Mouse (Mus musculus) retina, adult 2 months (tissue): ENCODE data around the gene Jun.
A peak's percentile ranks its signal among the peaks of the same experiment; 100 is the strongest.

Source experiments
- DNase-seq: peaks from one replicate; pipeline ENCODE4 v3.0.0-alpha.2; 2012; ENCODE audit warnings: low read depth, low spot score

Gene Jun

DNA sequence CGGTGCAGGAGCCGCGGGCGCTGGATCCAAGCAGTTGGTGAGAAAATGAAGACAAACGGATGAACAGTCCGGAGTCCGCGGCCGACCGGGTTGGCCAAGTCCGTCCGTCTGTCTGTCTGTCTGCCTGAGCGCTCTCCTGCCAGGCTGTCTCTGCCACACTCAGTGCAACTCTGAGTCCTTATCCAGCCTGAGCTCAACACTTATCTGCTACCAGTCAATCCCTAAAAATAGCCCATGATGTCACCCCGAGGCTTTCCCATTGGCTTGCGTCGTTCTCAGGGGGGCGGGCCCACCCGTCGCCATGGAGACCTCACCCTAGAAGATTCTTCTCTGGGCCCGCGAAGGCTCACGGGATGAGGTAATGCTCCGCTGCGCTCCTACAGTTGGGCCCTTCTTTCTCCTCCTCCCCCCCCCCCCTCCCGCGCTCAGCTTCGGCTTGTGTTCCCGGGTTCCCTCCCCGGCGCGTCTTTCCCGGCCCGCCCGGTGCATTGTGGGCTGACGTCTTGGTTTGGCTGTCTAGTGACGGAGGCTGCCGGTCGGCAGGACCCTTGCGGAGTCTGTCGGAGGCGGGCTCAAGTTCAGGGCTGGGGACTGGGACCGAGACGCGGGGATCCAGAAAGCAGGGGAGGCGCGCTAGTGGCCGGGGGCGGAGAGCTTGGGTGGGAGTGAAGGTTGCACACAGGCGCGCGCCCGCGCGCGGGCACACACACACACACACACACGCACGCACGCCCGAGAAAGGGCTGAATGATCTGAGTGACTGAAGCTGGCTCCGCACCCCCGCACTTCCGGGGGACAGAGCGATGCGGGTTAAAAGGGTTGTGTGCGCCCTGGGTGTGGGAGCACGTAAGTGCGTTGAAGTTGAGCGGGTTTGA, at the start of gene Jun:
Gene Jun (minus strand): TSS at position 198 of the 875 bp plus-strand sequence.
- DNase-seq: peak; percentile 100

DNA sequence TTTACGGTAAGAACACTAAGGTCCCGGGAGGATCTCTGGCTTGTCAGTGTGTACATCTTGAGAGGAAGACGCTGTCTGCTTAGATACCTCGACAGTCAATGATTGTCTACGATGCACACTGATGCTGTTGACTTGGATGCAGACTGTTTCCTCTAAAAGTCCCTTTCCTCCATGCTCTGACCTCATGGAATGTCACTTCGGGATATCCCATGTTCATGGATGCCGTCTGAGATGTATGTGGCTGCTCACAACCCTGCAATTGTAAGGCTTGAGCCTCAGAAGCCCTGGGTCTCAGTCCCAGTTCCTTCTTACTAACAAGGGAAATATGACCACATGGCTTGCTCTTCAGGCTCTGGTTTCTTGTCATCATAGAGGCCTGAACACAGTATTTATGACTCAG, 49.7 kb upstream of the Jun start:
- no peak for DNase-seq

DNA sequence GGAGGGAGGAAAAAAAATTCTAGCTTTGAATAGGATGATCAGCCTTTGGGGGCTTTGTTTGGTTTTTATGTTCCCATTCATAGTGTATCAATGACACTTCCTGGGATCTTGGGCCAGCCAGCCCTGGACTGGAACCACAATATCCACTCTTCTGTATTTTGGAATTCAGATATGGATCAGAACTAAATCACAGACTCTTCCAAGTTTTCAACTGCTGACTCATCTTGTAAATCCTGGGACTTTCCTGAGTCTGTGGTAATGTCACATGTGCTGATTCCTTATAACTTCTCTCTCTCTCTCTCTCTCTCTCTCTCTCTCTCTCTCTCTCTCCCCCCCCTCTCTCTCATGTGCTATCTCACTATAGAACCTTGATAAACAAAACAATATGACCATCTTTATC, 48.7 kb upstream of the Jun start:
- DNase-seq: no peak

DNA sequence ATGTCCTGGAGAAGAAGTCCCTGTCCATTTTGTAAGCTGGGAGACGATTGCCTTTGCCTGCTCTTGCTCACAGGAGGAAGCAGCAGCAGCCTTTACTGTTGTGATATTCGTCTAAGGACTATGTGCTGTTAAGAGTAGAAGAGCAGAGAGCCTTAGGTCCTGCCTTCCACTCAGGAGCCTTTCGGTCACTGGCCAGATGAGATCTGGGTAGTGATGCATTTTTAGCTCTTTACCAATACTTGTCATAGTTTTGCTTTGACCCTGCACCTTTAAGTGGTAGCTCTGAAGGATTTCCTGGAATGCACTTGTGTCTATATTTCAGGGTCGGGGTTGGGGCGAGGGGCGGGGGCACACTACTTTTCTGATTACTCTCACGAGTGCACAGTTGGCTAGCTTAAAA, 47.4 kb upstream of the Jun start:
- no peak for DNase-seq

DNA sequence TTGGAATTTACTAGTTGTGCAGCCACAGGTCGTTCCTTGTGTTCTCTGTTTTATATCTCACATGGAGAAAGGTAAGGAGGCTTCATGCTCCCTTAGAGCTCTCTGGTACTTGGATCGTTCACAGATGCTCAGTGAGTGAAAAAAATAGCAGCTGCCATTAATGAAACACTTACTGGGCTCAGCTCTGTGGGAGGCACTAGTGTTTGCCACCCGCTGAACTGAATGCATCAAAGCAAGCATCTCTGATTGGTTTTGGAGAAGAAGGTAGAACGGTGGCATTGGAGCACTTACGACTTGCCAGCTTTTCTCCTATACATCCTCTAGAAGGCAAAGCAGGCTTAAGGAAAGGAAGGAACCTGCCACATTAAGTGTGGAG, 46.7 kb upstream of the Jun start:
- DNase-seq: no peak

DNA sequence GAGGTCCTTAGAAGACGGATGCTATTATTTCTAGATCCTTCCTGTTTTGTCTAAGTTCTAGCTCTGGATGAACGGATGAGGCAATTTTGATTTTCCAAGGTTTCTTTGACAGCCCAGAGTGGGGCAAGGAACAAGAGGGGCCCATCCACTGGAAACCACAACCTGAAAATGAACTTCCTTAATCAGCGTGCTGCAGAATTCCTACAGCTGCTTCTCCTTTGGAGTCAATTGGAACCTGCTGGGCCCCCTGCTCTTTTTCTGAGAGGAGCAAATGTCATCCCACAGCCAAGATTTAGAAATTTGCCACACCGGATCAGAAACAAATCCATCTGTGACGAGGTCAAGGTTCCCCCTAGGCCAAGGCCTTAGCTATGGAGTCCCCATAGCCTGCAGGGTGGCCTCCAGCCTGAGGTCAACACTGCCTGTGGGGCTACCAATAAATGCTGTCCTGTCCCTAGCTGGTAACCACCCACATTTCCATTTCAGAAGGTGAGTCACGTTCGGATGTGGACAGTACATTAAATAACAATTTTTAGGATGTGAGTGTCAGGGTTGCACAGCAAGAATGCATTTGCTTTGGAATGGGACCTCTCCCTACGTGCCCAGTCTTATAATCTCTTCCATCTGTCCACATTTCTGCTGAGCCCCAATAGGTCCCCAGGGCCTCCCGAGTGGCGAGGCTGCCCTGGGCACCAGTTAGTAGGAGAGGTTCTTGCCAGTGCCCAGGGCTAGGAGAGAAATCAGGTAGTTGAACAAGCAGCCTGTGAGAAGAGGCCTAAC, 46.1 kb upstream of the Jun start:
- no peak for DNase-seq

DNA sequence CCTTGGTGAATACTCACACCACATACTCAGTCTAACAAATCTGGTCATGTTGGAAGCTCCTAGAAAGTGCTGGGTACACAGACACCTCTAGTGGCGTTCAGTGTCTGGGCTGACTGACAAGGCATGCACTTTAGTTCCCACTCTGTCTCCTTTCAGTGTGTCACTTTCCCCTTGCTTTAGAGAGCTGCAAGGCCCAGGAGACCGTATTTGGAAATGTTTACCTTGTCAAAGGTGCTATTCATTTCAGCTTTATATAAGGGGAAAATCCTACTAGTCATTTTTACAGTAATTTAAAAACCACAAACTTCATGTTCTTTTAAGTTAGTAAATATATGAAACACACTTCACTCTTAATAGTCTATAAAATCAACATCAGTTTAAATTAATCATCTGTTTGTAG, 44.7 kb upstream of the Jun start:
- DNase-seq: no peak

DNA sequence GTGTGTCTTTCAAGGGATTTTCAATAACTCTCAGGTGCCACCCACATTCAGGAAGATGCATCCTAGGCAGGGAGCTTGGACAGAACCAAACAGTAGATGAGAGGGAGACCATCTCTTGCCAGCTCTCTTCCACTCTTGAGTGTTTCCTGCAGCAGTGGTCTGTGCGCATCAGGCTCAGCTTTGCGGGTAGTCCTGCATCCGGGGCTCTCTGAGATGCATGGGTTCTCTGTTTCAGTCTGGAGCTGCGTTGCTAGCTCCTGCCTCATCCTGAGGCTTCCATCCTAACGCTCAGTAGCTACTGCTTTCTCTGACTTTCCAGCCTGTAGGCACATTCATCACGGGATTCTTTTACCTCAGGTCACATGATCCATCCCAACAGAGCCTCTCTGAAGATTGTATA, 43.9 kb upstream of the Jun start:
- no peak for DNase-seq

DNA sequence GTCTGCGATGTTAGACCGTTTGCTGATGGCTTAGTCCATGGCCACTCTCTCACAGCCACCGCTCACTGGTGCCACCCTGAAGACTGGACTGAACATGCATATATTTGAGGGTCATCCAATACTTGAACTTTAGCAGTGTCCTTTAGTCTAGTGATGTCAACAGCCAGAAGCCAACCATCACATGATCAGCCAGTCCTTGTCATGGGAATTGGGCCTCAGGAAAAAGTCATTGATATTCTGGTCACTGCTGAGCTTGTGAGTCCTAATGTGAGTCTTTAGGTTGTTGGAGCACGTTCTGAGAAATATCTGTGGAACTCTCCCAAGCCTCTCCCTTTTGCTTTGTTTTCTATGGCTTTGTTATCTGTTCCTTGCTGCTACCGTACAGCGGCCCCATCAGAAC, 43.3 kb upstream of the Jun start:
- DNase-seq: no peak

DNA sequence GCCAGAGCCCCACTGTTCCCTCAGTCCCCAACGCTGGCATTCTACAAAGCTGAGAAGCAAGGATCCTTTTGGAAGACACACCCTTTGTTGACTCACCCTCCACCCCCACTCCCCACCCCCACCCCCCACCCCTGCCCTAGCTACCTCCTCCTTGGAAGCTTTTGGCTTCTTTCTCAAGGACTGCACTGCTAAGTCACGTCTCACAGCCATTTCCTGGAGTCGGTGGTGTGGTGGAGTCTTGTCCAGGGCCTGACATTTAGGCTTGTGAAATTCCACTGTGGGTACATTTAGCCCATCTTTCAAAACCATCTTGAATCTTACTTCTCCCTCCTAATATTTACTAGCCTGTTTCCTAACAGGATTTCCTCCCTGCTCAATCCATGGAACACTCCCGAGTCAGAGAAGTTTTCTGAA, 42.7 kb upstream of the Jun start:
- DNase-seq: no peak

DNA sequence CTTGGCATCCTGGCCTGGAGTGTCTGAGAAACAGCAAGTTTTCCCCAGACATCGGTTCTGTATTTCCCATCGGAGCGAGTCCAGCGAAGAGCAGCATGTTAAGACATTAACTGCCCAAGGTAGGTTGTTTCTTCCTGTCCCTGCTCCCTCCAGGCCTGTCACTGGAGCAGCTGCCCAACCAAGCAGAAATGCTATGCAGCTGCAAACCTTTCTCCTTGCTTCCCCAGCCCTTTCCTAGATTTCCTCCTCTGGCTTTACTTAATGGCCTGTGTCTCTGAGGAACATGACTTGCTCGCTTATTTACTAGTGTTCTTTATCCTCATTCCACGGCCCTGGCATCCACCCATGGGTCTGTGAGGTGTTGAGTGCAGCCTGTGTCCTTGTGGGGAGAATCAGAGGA, 41.6 kb upstream of the Jun start:
- DNase-seq: no peak

DNA sequence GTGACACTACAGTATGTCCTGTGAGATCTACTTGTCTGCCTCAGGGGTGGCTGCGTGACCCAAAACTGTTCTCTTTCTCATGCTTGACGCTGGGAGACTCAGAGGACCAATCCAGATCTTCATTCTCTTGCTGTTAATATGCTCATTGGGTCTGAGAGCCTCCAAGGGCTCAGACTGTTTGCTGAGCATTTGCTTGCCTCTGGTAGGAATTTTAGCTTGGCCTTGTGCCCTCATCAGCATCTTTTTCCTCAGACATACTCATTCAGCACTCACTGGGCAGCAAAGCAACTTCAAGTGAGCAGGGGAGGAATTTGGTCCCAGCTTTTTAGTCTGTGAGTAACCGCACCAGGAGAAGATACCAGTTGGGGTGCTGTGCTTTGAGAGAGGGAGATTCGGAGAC, 40.5 kb upstream of the Jun start:
- DNase-seq: no peak

DNA sequence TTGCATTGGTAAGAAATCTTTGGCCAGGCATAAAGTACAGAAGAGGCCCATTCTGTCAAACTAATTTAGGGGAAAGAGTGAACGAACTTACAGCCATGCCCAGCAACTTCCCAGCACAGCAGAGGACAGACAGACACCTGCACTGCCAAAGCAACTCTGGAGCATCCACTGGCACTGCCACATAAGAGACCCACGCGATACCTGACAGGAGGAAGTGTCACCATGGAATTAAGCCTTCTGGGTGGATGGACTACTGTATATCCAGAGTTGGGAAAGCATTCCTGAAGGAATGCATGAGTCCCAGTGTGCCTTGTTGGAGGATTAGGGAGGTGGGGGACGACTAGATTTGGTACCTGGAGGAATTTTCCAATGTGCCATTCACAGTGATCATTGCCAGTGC, 39.5 kb upstream of the Jun start:
- no peak for DNase-seq

DNA sequence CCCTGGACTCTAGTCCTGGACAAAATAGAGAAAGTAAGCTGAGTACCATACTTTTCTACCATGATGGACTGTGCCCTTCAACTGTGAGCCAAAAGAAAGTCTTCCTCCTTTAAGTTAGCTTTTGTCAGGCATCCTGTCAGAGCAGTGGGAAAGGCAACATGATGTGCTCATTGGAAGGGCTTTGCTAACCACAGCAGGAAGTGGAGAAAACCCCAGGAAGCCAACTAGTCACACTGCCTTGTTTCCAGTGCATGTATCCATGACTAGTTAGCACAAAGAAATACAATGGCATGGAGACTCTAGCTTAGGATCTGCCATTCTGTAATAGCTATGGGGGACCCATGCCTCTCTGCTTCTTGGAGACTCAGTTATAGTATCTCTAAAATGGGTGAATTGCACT, 37.9 kb upstream of the Jun start:
- DNase-seq: no peak

DNA sequence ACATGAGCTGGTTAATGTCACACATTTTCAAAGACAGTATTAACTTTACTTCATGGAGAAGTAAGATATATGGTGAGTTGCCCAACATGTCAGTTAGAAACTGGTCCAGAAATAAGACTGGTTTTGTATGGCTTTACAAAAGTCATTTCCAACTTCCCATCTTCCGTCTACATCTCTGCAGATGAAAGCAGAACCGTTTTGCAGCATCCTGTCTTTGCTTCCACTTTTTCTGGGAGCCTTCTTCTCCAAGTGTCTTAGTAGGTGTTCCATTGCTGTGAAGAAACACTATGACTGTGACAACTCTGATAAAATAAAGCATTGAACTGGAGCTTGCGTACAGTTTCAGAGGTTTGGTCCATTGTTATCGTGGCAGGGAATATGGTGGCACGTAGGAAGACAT, 37.0 kb upstream of the Jun start:
- DNase-seq: no peak

DNA sequence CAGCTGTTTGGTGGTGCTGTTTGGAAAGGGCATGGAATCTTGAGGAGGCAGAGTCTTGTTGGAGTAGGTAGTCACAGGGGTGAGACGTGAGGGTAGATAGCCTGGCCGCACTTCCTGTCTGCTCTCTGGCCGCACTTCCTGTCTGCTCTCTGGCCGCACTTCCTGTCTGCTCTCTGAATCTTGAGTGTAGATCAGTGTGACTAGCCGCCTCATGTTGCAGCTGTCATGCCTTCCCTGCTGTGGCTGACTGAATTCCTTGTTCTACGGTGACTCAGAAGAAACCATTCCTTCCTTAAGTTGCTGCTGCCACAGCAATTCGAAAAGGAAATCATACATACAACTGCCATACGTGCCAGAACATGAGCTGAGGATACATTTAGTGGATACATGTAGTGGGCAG, 31.9 kb upstream of the Jun start:
- no peak for DNase-seq

DNA sequence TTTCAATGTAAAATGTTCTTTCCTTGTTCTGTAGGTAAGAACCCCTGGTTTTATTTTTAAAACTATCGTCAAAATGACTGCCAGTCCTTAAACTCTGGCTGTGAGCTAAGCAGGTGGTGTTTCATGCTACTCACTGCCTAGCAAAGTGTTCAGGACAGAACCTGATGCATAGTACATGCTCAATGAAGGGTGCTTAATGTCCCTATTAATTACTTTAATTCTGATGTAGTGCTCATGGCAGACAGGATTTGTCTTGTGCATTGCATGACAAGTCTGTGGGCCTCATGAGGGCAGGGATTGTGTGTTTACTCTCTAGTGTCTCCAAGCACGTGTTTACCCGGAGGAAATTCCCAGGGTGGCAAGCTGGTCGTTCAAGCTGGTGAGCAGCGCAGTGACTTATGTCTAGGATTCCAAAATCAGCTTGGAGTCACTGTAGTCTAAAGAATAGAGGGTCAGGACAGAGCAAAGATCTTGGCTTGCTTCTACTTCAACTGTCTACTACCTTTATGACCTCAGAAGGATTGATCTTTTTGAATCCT, 31.2 kb upstream of the Jun start:
- DNase-seq: no peak

DNA sequence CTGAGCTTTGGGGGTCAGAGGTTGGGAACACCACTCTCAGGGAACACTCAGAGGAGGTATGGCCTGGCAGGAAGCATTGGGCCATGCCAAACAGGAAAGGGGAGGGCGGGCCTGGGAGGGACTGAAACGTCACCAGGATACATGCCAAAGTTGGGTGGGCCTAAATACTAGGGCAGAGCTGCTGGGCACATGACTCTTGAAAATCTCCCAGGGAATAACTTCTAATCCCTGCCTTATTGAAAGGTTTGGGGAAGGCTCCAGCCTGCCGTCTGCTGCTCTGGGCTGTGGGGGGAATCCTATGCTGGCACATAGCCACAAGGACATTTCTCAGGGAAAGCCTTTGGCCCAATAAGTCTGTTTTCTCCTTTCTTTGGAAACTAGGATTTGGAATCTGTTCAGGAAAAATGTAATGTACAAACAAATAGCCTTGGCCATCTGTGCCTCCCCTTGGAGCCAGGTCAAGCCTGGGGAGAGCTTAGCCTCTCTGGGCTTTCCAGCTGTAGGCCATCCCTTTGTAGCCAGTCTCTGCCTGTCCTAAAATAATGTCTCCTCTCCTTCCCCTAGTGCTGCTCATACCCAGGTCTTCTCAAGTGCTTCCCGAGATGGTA, 30.6 kb upstream of the Jun start:
- no peak for DNase-seq

DNA sequence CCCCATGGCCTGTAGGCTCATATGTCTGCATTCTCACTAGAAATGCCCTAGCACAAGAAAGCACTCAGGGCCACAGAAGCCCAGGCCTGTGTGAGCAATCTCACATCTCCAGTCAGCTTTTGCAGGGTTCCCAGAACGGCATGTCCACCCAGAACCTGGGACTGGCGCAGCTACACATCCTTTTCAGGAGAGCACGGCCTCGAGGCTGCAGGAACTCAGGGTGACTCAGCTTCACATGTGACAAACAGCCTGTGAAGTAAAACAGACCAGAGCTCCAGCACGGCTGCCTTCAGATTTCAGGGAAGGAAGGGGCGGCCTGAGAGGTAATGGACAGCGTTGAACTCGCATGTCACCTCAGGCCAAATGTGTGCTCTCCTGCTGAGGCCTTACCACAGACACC, 29.6 kb upstream of the Jun start:
- no peak for DNase-seq

DNA sequence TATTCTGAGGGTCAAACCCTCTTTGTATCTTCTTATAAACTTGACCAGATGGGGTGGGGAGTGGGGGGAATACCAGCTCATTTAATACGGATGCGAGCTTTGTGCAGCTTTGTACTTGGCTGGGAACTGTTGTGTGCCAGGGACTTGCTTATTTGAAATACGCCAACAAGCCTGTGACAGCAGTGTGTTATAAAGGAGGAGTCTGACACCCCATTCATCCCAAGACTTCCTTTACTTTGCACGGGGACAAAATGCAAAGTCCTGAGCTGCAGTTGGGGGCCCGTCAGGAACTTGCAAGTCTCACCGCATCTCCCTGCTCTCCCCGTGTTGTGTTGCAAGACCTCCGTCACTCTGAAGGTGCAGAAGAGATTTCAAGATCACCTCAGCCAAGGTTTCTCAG, 26.6 kb upstream of the Jun start:
- DNase-seq: no peak

DNA sequence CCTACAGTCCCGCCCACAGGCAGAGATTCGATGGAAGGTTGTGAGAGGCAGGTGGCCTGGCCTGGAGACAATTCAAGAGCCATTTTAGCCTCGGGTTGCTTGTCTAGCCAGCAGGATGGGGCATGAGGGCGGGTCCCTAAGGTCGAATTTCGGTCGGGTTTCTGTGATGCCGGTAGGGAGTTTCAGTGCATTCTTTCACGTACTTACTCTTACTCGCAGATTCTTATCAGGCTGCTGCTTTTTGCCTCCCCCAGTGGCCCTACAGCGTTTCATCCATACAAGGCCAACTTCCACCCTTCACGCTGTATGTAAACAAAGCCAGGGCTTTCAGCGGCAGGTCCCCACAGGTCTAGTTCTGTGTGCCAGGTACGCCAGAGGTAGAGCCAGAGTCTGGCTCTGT, 24.3 kb upstream of the Jun start:
- DNase-seq: no peak

DNA sequence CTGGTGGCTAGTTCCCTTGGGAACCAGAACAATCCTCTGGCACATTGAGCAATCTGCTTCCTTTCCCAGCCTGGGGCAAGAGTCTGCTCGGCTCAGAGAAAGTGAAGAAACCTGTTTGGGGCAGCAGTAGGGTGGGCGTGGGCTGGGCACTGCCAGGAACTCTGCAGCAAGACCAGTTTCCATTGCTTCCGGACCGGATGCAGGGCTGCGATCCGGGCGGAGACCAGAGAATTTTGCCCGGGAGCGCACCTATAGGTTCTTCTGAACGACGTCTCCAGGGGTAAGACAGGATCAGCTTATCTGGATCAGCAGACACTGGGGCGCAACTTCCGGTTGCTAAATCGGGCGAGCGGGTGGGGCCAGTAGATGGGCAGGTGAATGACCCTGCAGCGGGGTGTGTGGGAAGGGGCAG, 23.6 kb upstream of the Jun start:
- DNase-seq: no peak

DNA sequence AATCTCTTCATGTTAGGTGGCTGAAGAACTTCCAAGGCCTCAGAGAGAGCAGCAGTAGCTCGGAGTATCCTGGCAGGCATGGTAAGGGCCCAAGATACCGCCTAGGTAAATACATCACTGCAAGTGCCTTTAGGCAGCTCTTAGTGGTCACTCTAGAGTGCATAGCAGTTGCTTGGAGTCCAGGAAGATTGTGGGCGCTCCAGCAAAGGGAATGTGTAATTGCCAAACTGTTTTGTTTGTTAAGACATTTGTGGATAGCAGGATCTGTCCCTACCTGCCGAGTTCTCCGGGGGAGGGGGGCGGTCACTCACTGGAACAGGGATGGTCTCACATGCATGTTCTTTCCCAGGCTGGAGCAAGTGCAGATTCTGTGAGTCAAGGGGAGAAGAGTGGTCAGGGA, 22.3 kb upstream of the Jun start:
- no peak for DNase-seq
